Mouse (Mus musculus) thymus, postnatal 14 days (tissue): ENCODE results near the gene Abhd11.
"Not testable (repeated sequence)": the region's sequence is repeated elsewhere in the genome, so short reads cannot be mapped to it uniquely, and the experiment has no call there.

ENCODE experiments used
- DNase-seq: peaks from one replicate; pipeline ENCODE4 v3.0.0; 2021

Gene Abhd11

GRCm38 (mm10) chr5:135024665-135025224 lies 15.8 kb downstream of the Abhd11 start:
- peak; percentile 43 for DNase-seq

GRCm38 (mm10) chr5:135025899-135026298 lies 16.9 kb downstream of the Abhd11 start:
- DNase-seq, result no peak

GRCm38 (mm10) chr5:135029007-135029854 lies 20.3 kb downstream of the Abhd11 start:
- DNase-seq, result no peak

- no peak for DNase-seq
These were observed 23.6 kb downstream of the Abhd11 start for GRCm38 (mm10) chr5:135032581-135032980.

GRCm38 (mm10) chr5:135034593-135034992 lies 25.6 kb downstream of the Abhd11 start:
- DNase-seq, result no peak

- no peak for DNase-seq
These were observed 26.8 kb downstream of the Abhd11 start for GRCm38 (mm10) chr5:135035608-135036359.

- DNase-seq, result no peak
These were observed 29.0 kb downstream of the Abhd11 start for GRCm38 (mm10) chr5:135037946-135038345.

- DNase-seq, result no peak
These were observed 30.6 kb downstream of the Abhd11 start for GRCm38 (mm10) chr5:135039541-135039940.

GRCm38 (mm10) chr5:135040059-135040458 lies 31.1 kb downstream of the Abhd11 start:
- DNase-seq, result no peak

GRCm38 (mm10) chr5:135040777-135041176 lies 31.8 kb downstream of the Abhd11 start:
- DNase-seq, result no peak

GRCm38 (mm10) chr5:135042105-135042788 lies 33.3 kb downstream of the Abhd11 start:
- DNase-seq, result no peak

- no peak for DNase-seq
These were observed 35.6 kb downstream of the Abhd11 start for GRCm38 (mm10) chr5:135044575-135044974.

- DNase-seq, result no peak
These were observed 39.6 kb downstream of the Abhd11 start for GRCm38 (mm10) chr5:135048539-135048938.

GRCm38 (mm10) chr5:135049268-135049667 lies 40.3 kb downstream of the Abhd11 start:
- DNase-seq, result not testable (repeated sequence)

GRCm38 (mm10) chr5:135053356-135053755 lies 44.4 kb downstream of the Abhd11 start:
- DNase-seq, result no peak
